Comparison of ENCODE assay signal across 21 mouse cellular contexts in genomic region chr10:84820230-84820629, GRCm38 (mm10).
A peak's percentile ranks its signal among the peaks of the same experiment; 100 is the strongest.
DNase-seq lines count a peak whose midpoint lies in the region; ATAC-seq and TF ChIP-seq lines count a peak whose summit lies in the region.
"Had no signal": no experiment of that assay in that cellular context is flagged by ENCODE, and none has a peak within 500 bp of the region (broad histone marks: within the 10 kb centered on the region; RNA-seq: fewer than 3 reads in every experiment).

No protein-coding gene starts in this region.

- DNase-seq in A20 (ENCODE audit: low read depth, low spot score), result peak; percentile 10
- DNase-seq in MEL-GATA-1-ER (ENCODE audit: extremely low read depth, low read depth), result peak; percentile 88
- no peak for DNase-seq in gastrocnemius, postnatal 10 days
- DNase-seq in left cerebral cortex, adult 9 months (ENCODE audit: low spot score in 2 of 2), result no peak
- no peak for DNase-seq in kidney, adult 8-10 months
- no peak for DNase-seq in midbrain, embryonic 11.5 days (ENCODE audit: low spot score, missing footprints)
- DNase-seq: adrenal gland, adult 2 months; adrenal gland, postnatal 25 days; cerebellum, postnatal 10 days; embryo, embryonic 11 days; gastrocnemius, postnatal 14 days had no signal

- no peak overlapping the region for H3K4me2 ChIP-seq in myocyte (ENCODE audit: low read depth)
- no peak overlapping the region for H3K4me2 ChIP-seq in midbrain, embryonic 11.5 days
- H3K4me2 ChIP-seq: embryonic facial prominence, embryonic 15.5 days; heart, embryonic 12.5 days; hindbrain, embryonic 13.5 days had no signal

- H3K79me2 ChIP-seq in myocyte (ENCODE audit: control insufficient read depth, insufficient read depth), result no peaks in the 10 kb centered on the region

- 75% methylated on average over 3 of the region's 3 CpGs for WGBS in midbrain, embryonic 11.5 days

- H3ac ChIP-seq in myocyte (ENCODE audit: control insufficient read depth, insufficient read length), result no peak overlapping the region

- peak; percentile 63 to 85 for ATAC-seq in hematopoietic stem cell, adult 5-6 weeks (replicated peaks in 1 of 2; ENCODE audit: insufficient read depth in 1 of 2, low FRiP score in 2 of 2, low TSS enrichment in 1 of 2, low read depth in 1 of 2, poor library complexity in 2 of 2, severe bottlenecking in 2 of 2)
- ATAC-seq in midbrain, embryonic 11.5 days (ENCODE audit: low FRiP score), result no peak
- ATAC-seq: CD4-positive, CD25-positive, alpha-beta regulatory T cell, adult 4 months; forebrain, embryonic 14.5 days; hindbrain, postnatal 0 days had no signal

- H3K27me3 ChIP-seq in myocyte (ENCODE audit: control insufficient read depth, insufficient read depth, insufficient read length), result no peaks in the 10 kb centered on the region
- no peaks in the 10 kb centered on the region for H3K27me3 ChIP-seq in midbrain, embryonic 11.5 days (ENCODE audit: control insufficient read depth, insufficient read depth, low read length)
- H3K27me3 ChIP-seq: heart, embryonic 12.5 days; hindbrain, embryonic 13.5 days had no signal

- no peak overlapping the region for H3K27ac ChIP-seq in midbrain, embryonic 11.5 days (ENCODE audit: low read depth, low read length)
- H3K27ac ChIP-seq: embryonic facial prominence, embryonic 15.5 days; forebrain, embryonic 10.5 days; hindbrain, embryonic 13.5 days; hindbrain, postnatal 0 days had no signal

- no peak overlapping the region for H3K9ac ChIP-seq in midbrain, embryonic 11.5 days (ENCODE audit: low read length)
- H3K9ac ChIP-seq: embryonic facial prominence, embryonic 15.5 days; heart, embryonic 12.5 days; hindbrain, embryonic 13.5 days had no signal

- H3K4me3 ChIP-seq in myocyte, result no peak overlapping the region
- H3K4me3 ChIP-seq in midbrain, embryonic 11.5 days (ENCODE audit: low read depth, low read length), result no peak overlapping the region
- H3K4me3 ChIP-seq: embryonic facial prominence, embryonic 15.5 days; erythroblast, embryonic 14.5 days; forebrain, embryonic 10.5 days; heart, embryonic 12.5 days; hindbrain, embryonic 13.5 days had no signal

- no peaks in the 10 kb centered on the region for H3K36me3 ChIP-seq in myocyte (ENCODE audit: control insufficient read depth, insufficient read depth)
- H3K36me3 ChIP-seq in midbrain, embryonic 11.5 days (ENCODE audit: control insufficient read depth, insufficient read depth, low read length), result peaks cover 11% of the 10 kb centered on the region
- H3K36me3 ChIP-seq: embryonic facial prominence, embryonic 15.5 days; heart, embryonic 12.5 days; hindbrain, embryonic 13.5 days had no signal

- peaks cover 16% of the 10 kb centered on the region for H3K4me1 ChIP-seq in midbrain, embryonic 11.5 days (ENCODE audit: control insufficient read depth, insufficient read depth, low read length)
- H3K4me1 ChIP-seq: embryonic facial prominence, embryonic 15.5 days; heart, embryonic 12.5 days had no signal

- no peaks in the 10 kb centered on the region for H3K9me3 ChIP-seq in midbrain, embryonic 11.5 days (ENCODE audit: control insufficient read depth, low read length)
- H3K9me3 ChIP-seq: embryonic facial prominence, embryonic 15.5 days; forebrain, embryonic 10.5 days; heart, embryonic 12.5 days; hindbrain, embryonic 13.5 days had no signal

- no peak for TF ChIP-seq POLR2A in myocyte (IDR thresholded peaks at IDR 0.05; ENCODE audit: insufficient read length, low read depth)

TF ChIP-seq in myocyte, 11 proteins besides CTCF, POLR2A, EP300 and RAD21:
- TF ChIP-seq CEBPB (IDR thresholded peaks at IDR 0.05; ENCODE audit: insufficient read depth, poor library complexity, severe bottlenecking) (no peak), MYOD1 (IDR thresholded peaks at IDR 0.05; ENCODE audit: control insufficient read depth in 1 of 3, insufficient read length in 2 of 3, low read depth in 2 of 3) (peak in 2 of 3 experiments; percentile 10 to 36), TCF12 (IDR thresholded peaks at IDR 0.05; ENCODE audit: insufficient read depth, poor library complexity, severe bottlenecking) (no peak)
TF ChIP-seq in myocyte: peak in this region for 1.

Comparison
In these comparisons a context has a peak if more than half of its experiments do, and no peak if none do; other contexts are left out.
1. DNase-seq: peak in A20 (single experiment) and MEL-GATA-1-ER (single experiment); none in gastrocnemius, postnatal 10 days (single experiment), left cerebral cortex, adult 9 months (0 of 2), kidney, adult 8-10 months (0 of 2) and midbrain, embryonic 11.5 days (single experiment).